Mouse (Mus musculus): Measurements from ENCODE around the gene Chrna7.

Gene Chrna7

GRCm38 (mm10) chr7:63212084-63212723 lies at the start of gene Chrna7:
Gene Chrna7 (minus strand): TSS chr7:63212569.
- DNase-seq (ENCODE audit: low spot score), result no peak

GRCm38 (mm10) chr7:63249404-63249803 lies 37.0 kb upstream of the Chrna7 start:
- DNase-seq (ENCODE audit: low spot score), result no peak

GRCm38 (mm10) chr7:63237852-63238516 lies 25.6 kb upstream of the Chrna7 start:
- no peak for DNase-seq (ENCODE audit: low spot score)

- DNase-seq (ENCODE audit: low spot score), result no peak
Observed at GRCm38 (mm10) chr7:63225066-63225780, 12.9 kb upstream of the Chrna7 start.

- DNase-seq (ENCODE audit: low spot score), result no peak
Observed at GRCm38 (mm10) chr7:63211641-63212083, 707 bp downstream of the Chrna7 start.

GRCm38 (mm10) chr7:63209501-63209900 lies 2.9 kb downstream of the Chrna7 start:
- DNase-seq (ENCODE audit: low spot score), result no peak

- no peak for DNase-seq (ENCODE audit: low spot score)
Observed at GRCm38 (mm10) chr7:63207137-63207536, 5.2 kb downstream of the Chrna7 start.

- no peak for DNase-seq (ENCODE audit: low spot score)
Observed at GRCm38 (mm10) chr7:63195560-63195959, 16.8 kb downstream of the Chrna7 start.

- DNase-seq (ENCODE audit: low spot score), result no peak
Observed at GRCm38 (mm10) chr7:63189647-63190534, 22.5 kb downstream of the Chrna7 start.

- no peak for DNase-seq (ENCODE audit: low spot score)
Observed at GRCm38 (mm10) chr7:63170063-63170787, 42.1 kb downstream of the Chrna7 start.

- no peak for DNase-seq (ENCODE audit: low spot score)
Observed at GRCm38 (mm10) chr7:63164617-63165016, 47.8 kb downstream of the Chrna7 start.

- no peak for DNase-seq (ENCODE audit: low spot score)
Observed at GRCm38 (mm10) chr7:63162272-63162864, 50.0 kb downstream of the Chrna7 start.

GRCm38 (mm10) chr7:63153239-63153638 lies 59.1 kb downstream of the Chrna7 start:
- DNase-seq (ENCODE audit: low spot score), result no peak

- no peak for DNase-seq (ENCODE audit: low spot score)
Observed at GRCm38 (mm10) chr7:63148740-63149139, 63.6 kb downstream of the Chrna7 start.

GRCm38 (mm10) chr7:63148321-63148720 lies 64.0 kb downstream of the Chrna7 start:
- DNase-seq (ENCODE audit: low spot score), result no peak

- DNase-seq (ENCODE audit: low spot score), result no peak
Observed at GRCm38 (mm10) chr7:63122547-63122946, 89.8 kb downstream of the Chrna7 start.

- no peak for DNase-seq (ENCODE audit: low spot score)
Observed at GRCm38 (mm10) chr7:63113671-63114070, 98.7 kb downstream of the Chrna7 start.

- DNase-seq (ENCODE audit: low spot score), result no peak
Observed at GRCm38 (mm10) chr7:63113252-63113651, 99.1 kb downstream of the Chrna7 start.

- DNase-seq (ENCODE audit: low spot score), result no peak
Observed at GRCm38 (mm10) chr7:63109348-63109747, 103.0 kb downstream of the Chrna7 start.

GRCm38 (mm10) chr7:63085954-63086353 lies 126.4 kb downstream of the Chrna7 start:
- DNase-seq (ENCODE audit: low spot score), result no peak
